8 mouse cellular contexts compared by ENCODE assay signal in the genomic region with DNA sequence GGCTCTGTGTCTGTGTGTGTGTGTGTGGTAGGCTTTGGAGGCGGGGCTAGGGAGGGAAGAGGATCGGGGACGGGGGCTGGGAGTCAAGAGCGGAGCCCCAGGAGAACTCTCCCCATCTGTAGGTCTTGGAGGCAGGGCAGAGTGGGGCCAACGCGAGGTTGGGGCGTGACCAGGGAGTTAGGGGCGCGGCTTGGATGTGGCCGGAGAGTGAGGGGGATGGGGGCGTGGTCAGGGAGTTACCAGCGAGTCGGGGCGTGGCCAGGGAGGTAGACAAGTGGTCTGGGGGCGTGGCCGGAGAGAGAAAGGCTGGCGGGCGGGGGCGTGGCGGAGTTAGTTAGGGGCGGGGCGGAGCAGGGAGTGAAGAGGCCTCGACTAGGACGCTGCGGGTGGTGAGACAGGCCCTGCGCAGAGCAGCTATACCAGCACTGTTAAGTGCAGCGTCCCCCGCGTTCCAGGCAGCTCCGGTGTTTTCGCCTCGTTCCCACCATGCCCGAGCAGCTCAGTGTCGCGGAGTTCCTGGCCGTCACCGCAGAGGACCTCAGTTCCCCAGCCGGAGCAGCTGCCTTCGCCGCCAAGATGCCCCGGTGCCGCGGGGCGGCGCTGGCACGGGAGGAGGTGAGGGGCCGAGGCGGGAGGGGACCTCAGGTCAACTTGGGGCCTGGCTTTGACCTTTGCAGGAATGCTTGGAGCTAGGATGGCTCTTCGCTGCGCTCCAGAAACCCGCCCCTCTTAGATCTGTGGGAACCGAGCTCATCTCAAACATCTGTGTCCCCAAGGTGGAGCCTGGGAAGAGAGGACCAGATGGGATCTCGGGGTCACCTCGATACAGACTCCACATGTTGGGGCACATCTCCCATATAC. TPM values are rescaled to one million over a fixed set of nuclear protein-coding genes. Genes with fewer than 3 reads are reported as not detected.
DNase-seq lines count a peak whose midpoint lies in the region; ATAC-seq lines count a peak whose summit lies in the region.

Gene Asap3, plus strand, starts transcription at position 333 of the 861 bp plus-strand sequence.

- peaks cover 18% of the 10 kb centered on the region for H3K4me1 ChIP-seq in hindbrain, embryonic 13.5 days (replicated peaks)

- WGBS in hindbrain, embryonic 13.5 days, result under 1% methylated on average over 54 of the region's 54 CpGs

- no peaks in the 10 kb centered on the region for H3K9me3 ChIP-seq in hindbrain, embryonic 13.5 days

- H3K9ac ChIP-seq in hindbrain, embryonic 13.5 days, result peak within 1 kb of the TSS; percentile 82

- DNase-seq in NIH3T3 (ENCODE audit: low read depth), result peak; percentile 97
- DNase-seq in cerebellum, postnatal 10 days, result peak; percentile 93 to 98
- peak; percentile 76 to 80 for DNase-seq in frontal cortex, postnatal 14 days (ENCODE audit: low spot score in 2 of 2)
- DNase-seq in layer of hippocampus, postnatal 36 days, result peak; percentile 82
- peak; percentile 98 for DNase-seq in lung, postnatal 36 days
- peak; percentile 98 for DNase-seq in retina, postnatal 1 day
- DNase-seq in urinary bladder, adult 18-20 months (ENCODE audit: low spot score in 2 of 2), result peak; percentile 95

- peaks cover 17% of the 10 kb centered on the region; the same call in 1 of the 2 replicates for H3K27me3 ChIP-seq in hindbrain, embryonic 13.5 days

- ATAC-seq in hindbrain, embryonic 13.5 days (ENCODE audit: low FRiP score), result peak; percentile 92

- peak within 1 kb of the TSS; percentile 55; the same call in 1 of the 2 replicates for H3K27ac ChIP-seq in hindbrain, embryonic 13.5 days

- peak within 1 kb of the TSS; percentile 63 for H3K4me3 ChIP-seq in hindbrain, embryonic 13.5 days

- H3K4me2 ChIP-seq in hindbrain, embryonic 13.5 days, result peak within 1 kb of the TSS; percentile 97

- H3K36me3 ChIP-seq in hindbrain, embryonic 13.5 days, result no peaks in the 10 kb centered on the region

RNA-seq across cellular contexts. Expression of gene Asap3, which starts in this region (rescaled TPM):
- polyA plus RNA-seq in hindbrain, embryonic 13.5 days (2015; fragmentation: Nextera tagmentation; extraction: Ambion mirVana), result 5.8 and 6.3 TPM in 2 replicates
- total RNA-seq in layer of hippocampus, postnatal 36 days (2021), result 1 to 10 TPM; 3.1 to 3.2 TPM

Comparison
In these comparisons a context has a peak if more than half of its experiments do, and no peak if none do; other contexts are left out.
1. Peak in every context shown above with its lines: DNase-seq, ATAC-seq, H3K4me3 ChIP-seq and H3K27ac ChIP-seq.